Mouse (Mus musculus) limb, embryonic 13.5 days (tissue): ENCODE measurements around the gene Plch2. TPM values are rescaled to one million over a fixed set of nuclear protein-coding genes. Genes with fewer than 3 reads are reported as not detected.

ENCODE experiments used
- ATAC-seq: fragments of 200-750 bp; cut with Nextera tagmentation; 2 replicates; pipeline ENCODE4 v1.8.0; 2017; ENCODE audit warnings: low read depth, moderate number of reproducible peaks, moderate TSS enrichment; ENCODE audit not compliant: low FRiP score
- H3K27ac ChIP-seq: fragments of 300-500 bp; sonication (generic); 2 replicates; pipeline ENCODE4 v1.5.1; 2015; ENCODE audit warnings: inconsistent platforms, mild to moderate bottlenecking, moderate library complexity
- H3K27me3 ChIP-seq: fragments of 300-500 bp; sonication (generic); 2 replicates; pipeline ENCODE4 v1.6.1; 2015; ENCODE audit warnings: mild to moderate bottlenecking, inconsistent platforms
- H3K36me3 ChIP-seq: fragments of 300-500 bp; sonication (generic); 2 replicates; pipeline ENCODE4 v1.6.1; 2015; ENCODE audit warnings: inconsistent platforms, mild to moderate bottlenecking, moderate library complexity
- H3K4me1 ChIP-seq: fragments of 300-500 bp; sonication (generic); 2 replicates; pipeline ENCODE4 v1.6.1; 2015; ENCODE audit warnings: inconsistent platforms
- H3K4me2 ChIP-seq: fragments of 300-500 bp; sonication (generic); replicated peaks from 2 replicates; pipeline ENCODE4 v1.6.1; 2015; ENCODE audit warnings: inconsistent platforms, mild to moderate bottlenecking, moderate library complexity
- H3K4me3 ChIP-seq: fragments of 300-500 bp; sonication (generic); 2 replicates; pipeline ENCODE4 v1.5.1; 2015; ENCODE audit warnings: moderate library complexity, mild to moderate bottlenecking, inconsistent platforms
- H3K9ac ChIP-seq: fragments of 300-500 bp; sonication (generic); 2 replicates; pipeline ENCODE4 v1.6.1; 2015; ENCODE audit warnings: mild to moderate bottlenecking, inconsistent platforms
- H3K9me3 ChIP-seq: fragments of 300-500 bp; sonication (generic); 2 replicates; pipeline ENCODE4 v1.6.1; 2016; ENCODE audit warnings: inconsistent platforms
- WGBS: fragments of 180-500 bp; shearing (Covaris S2); methylation state at CpG from one replicate; pipeline ENCODE4 v1.1.7; 2015; 5-methylcytosine and 5-hydroxymethylcytosine counted together
- polyA plus RNA-seq: library from polyadenylated mRNA; unstranded; fragments of >200 nt; fragmentation: Nextera tagmentation; extraction: Ambion mirVana; gene quantifications from 2 replicates; pipeline ENCODE4 v1.2.1, GENCODE M21; 2015

The Plch2 gene
- polyA plus RNA-seq = 3.6 and 4.1 TPM in 2 replicates

DNA sequence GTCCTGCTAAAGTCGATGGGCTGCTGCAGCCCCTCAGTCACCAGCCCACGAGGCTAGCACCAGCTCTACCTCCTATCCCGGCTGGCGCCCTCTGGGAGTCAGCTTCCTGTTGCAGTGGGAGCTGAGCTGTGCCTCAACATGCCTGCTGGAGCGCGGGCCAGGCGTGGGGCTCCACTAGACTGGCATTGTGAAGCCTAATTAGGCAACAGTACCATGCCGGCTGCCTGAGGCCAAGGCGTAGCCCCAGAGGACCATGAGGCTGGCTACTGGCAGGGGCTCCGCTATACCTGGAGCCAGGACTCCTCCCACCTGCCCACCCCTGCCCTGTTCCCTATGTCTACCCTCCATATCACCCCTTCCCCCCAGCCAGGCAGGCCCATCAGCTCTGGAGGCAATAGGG lies at the start of gene Plch2:
TSS of gene Plch2 (minus strand) at position 61 of the 400 bp plus-strand sequence.
- Histone ChIP-seq H3K4me2 (peak within 1 kb of the TSS; percentile 35), H3K27ac (peak within 1 kb of the TSS; percentile 55; the same call in 1 of the 2 replicates), H3K4me1 (peaks cover 22% of the 10 kb centered on the region), H3K9me3 (no peaks in the 10 kb centered on the region), H3K4me3 (no peak within 1 kb of the TSS), H3K9ac (peak within 1 kb of the TSS; percentile 43; the same call in 1 of the 2 replicates), H3K27me3 (peaks cover under 1% of the 10 kb centered on the region; the same call in 1 of the 2 replicates), H3K36me3 (no peaks in the 10 kb centered on the region)
- 67% methylated on average over 10 of the region's 10 CpGs for WGBS
- 0 out of 2 replicates have a peak, but pooled peaks have one; percentile 29 for ATAC-seq

DNA sequence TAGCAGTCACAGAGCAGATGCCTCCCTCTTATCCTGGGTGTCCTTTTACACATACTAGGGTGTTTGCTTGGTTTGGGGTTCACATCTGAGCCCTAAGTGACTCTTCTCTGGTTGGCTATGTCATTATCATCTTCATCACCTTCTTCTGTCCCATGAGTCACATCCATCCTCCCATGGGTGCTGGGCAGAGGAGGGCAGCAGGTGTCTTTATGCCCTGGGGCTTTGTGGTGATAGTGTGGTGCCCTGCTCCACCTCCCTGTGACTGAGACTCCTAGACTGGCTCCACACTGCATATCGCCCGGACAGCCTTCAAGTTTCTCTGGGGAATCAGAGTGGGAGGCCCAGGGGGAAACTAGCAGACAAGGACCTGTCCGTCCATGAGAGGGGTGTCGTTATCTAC lies 42.0 kb upstream of the Plch2 start:
- no peaks in the 10 kb centered on the region for H3K27me3 ChIP-seq
- no peak overlapping the region for H3K4me3 ChIP-seq
- H3K27ac ChIP-seq = no peak overlapping the region
- H3K4me2 ChIP-seq = no peak overlapping the region
- peaks cover 33% of the 10 kb centered on the region for H3K4me1 ChIP-seq
- no peaks in the 10 kb centered on the region for H3K9me3 ChIP-seq
- 0 out of 2 replicates have a peak, but pooled peaks cover 3% of the 10 kb centered on the region for H3K36me3 ChIP-seq
- H3K9ac ChIP-seq = no peak overlapping the region
- 81% methylated on average over 4 of the region's 4 CpGs for WGBS
- no peak for ATAC-seq

DNA sequence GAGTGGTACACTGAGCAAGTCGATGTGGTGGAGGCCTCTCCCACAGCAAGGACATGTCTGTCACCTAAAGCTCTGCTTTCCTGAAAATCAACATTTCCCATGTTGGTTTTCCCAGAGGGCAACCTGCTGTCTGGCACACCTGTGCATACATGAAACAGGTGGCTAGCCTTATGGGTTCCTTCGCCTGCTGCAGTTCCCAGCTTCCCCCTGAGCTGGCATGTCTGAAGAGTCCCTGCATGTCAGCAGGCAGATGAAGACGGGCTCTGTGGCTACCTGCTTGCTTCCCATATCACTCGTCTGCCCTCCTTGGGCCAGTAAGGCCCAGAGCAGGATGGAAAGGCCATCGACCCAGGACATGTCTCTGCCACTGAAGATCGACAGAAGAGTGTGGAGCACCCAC lies 40.9 kb upstream of the Plch2 start:
- 77% methylated on average over 6 of the region's 6 CpGs for WGBS
- Histone ChIP-seq H3K9me3 (no peaks in the 10 kb centered on the region), H3K4me2 (no peak overlapping the region), H3K4me1 (peaks cover 33% of the 10 kb centered on the region), H3K27ac (no peak overlapping the region), H3K4me3 (no peak overlapping the region), H3K27me3 (no peaks in the 10 kb centered on the region), H3K36me3 (0 out of 2 replicates have a peak, but pooled peaks cover 5% of the 10 kb centered on the region), H3K9ac (no peak overlapping the region)
- ATAC-seq = no peak

DNA sequence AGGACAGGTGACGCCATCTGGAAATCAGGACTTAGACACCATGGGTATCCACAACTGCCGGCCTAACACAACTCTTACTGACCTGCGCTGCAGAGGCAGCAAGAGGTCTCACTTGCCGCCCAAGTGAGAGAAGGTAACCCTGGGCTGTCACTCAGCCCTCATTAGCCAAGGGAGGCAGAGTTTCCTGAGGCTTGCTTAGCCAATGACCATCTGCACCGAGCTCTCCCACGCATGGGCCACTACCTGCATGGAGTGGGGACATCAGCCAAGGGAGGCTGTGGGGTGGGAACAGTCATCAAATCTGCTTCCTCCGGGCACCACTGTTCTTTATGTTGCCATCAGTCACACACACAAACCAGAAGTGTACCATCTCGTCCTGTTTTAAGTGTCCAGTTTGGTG lies 39.4 kb upstream of the Plch2 start:
- Histone ChIP-seq H3K4me2 (no peak overlapping the region), H3K36me3 (peaks cover 11% of the 10 kb centered on the region; the same call in 1 of the 2 replicates), H3K27ac (peak overlapping the region; percentile 39; the same call in 1 of the 2 replicates), H3K4me1 (peaks cover 29% of the 10 kb centered on the region), H3K9ac (0 out of 2 replicates have a peak overlapping the region, but pooled peaks have one; percentile 31), H3K9me3 (no peaks in the 10 kb centered on the region), H3K27me3 (no peaks in the 10 kb centered on the region), H3K4me3 (no peak overlapping the region)
- 81% methylated on average over 8 of the region's 8 CpGs for WGBS
- ATAC-seq = no peak

DNA sequence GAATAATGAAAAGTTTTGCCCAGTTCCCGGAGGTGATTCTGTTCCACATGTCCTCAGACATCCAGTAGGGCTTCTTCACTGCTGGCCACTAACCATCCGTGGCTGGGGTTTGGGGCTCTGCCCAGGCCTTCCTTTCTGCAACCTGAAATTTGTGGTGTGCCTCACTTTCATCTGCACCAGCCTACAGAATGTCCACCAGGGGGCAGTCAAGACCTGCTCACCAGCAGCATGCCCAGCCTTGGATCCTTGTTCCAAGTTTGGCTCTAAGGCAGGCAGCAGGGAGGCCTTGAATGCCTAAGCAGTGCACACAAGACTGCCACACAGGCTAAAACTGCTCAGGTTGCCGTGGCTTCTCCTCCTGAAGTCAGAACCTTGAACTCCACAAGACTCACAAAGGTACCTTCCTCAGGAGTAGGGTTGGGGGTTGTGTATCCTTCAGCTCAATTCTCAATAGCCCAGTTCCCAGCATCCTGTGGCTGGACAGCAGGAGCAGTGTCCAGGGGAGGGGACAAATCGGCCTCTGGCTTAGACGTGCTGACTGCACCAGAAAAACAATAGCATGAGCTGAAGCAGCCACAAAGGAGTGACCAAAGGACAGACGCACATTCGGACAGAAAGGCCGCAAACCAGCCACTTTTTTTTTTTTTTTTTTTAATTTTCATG lies 38.8 kb upstream of the Plch2 start:
- H3K9ac ChIP-seq = no peak overlapping the region
- 49% methylated on average over 8 of the region's 8 CpGs for WGBS
- no peaks in the 10 kb centered on the region for H3K9me3 ChIP-seq
- H3K27ac ChIP-seq = peak overlapping the region; percentile 39; the same call in 1 of the 2 replicates
- no peak overlapping the region for H3K4me3 ChIP-seq
- no peak overlapping the region; the same call in 1 of the 2 replicates for H3K4me2 ChIP-seq
- no peaks in the 10 kb centered on the region for H3K27me3 ChIP-seq
- ATAC-seq = peak; percentile 86
- H3K4me1 ChIP-seq = peaks cover 23% of the 10 kb centered on the region
- H3K36me3 ChIP-seq = peaks cover 14% of the 10 kb centered on the region; the same call in 1 of the 2 replicates

DNA sequence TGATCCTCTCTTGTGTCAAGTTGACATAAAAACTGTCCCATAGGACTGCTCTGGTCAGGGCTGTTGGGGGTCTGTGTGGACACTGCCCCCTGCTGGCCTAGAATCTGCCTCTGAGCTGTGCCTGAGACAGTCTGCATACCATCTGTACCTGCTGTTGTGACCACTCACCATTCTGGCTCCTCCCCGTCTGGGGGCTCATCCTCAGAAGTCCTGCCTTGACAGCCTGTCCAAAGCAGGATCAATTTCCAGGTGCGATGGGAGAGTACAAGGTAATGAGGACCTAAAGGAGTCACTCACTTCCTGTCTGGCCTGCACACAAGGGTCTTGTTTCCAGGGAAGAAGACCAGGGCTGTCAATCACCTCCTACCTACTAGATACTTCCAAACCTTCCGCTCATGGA lies 38.0 kb upstream of the Plch2 start:
- no peak overlapping the region for H3K27ac ChIP-seq
- peaks cover 16% of the 10 kb centered on the region for H3K4me1 ChIP-seq
- H3K9me3 ChIP-seq = no peaks in the 10 kb centered on the region
- H3K27me3 ChIP-seq = no peaks in the 10 kb centered on the region
- 59% methylated on average over 3 of the region's 3 CpGs for WGBS
- H3K9ac ChIP-seq = peak overlapping the region; percentile 25; the same call in 1 of the 2 replicates
- H3K36me3 ChIP-seq = peaks cover 18% of the 10 kb centered on the region; the same call in 1 of the 2 replicates
- H3K4me3 ChIP-seq = no peak overlapping the region
- no peak for ATAC-seq
- no peak overlapping the region for H3K4me2 ChIP-seq

DNA sequence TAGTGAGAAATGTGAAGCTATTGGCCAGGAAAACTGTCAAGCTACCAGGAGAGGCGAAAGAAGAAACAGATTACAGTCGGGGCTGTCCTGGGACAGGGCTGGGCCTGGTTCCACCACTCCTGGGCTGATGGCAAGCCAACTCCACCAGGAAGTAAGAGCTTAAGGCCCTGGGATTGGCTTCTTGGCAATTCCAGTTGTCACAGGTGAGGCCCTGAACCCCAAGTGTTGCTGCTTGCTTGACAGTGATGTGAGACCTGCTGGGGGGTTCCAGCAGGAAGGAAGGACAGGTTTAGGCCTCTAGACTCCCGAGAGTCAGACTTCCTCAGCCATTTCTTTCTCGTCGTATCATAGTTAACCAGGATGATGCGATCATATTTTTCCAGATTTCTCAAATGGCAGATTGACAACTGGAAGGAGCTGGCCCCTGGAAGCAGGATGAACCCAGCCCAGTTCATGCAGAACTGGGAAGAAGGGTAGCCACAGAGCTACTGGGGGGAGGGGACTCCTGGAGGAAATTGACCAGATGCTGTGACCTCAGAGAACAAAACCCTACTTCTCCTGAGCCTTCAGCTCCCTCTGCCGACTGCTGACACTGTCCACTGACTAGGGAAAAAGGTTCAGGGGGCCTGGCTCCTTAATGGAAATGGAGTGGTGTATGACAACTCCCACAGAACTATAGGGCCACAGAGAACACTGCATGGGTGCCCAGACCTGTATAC lies 37.0 kb upstream of the Plch2 start:
- H3K36me3 ChIP-seq = peaks cover 24% of the 10 kb centered on the region; the same call in 1 of the 2 replicates
- ATAC-seq = no peak
- H3K27me3 ChIP-seq = no peaks in the 10 kb centered on the region
- WGBS = 78% methylated on average over 7 of the region's 7 CpGs
- H3K9ac ChIP-seq = no peak overlapping the region
- no peaks in the 10 kb centered on the region for H3K9me3 ChIP-seq
- H3K27ac ChIP-seq = no peak overlapping the region
- no peak overlapping the region for H3K4me3 ChIP-seq
- H3K4me1 ChIP-seq = peaks cover 16% of the 10 kb centered on the region
- no peak overlapping the region for H3K4me2 ChIP-seq

GRCm38 (mm10) chr4:155092718-155093430 lies 36.3 kb upstream of the Plch2 start:
- H3K36me3 ChIP-seq = peaks cover 24% of the 10 kb centered on the region; the same call in 1 of the 2 replicates
- H3K27me3 ChIP-seq = no peaks in the 10 kb centered on the region
- no peaks in the 10 kb centered on the region for H3K9me3 ChIP-seq
- no peak for ATAC-seq
- H3K4me3 ChIP-seq = no peak overlapping the region
- no peak overlapping the region for H3K27ac ChIP-seq
- peaks cover 16% of the 10 kb centered on the region for H3K4me1 ChIP-seq
- WGBS = 88% methylated on average over 19 of the region's 19 CpGs
- no peak overlapping the region for H3K9ac ChIP-seq
- H3K4me2 ChIP-seq = no peak overlapping the region

DNA sequence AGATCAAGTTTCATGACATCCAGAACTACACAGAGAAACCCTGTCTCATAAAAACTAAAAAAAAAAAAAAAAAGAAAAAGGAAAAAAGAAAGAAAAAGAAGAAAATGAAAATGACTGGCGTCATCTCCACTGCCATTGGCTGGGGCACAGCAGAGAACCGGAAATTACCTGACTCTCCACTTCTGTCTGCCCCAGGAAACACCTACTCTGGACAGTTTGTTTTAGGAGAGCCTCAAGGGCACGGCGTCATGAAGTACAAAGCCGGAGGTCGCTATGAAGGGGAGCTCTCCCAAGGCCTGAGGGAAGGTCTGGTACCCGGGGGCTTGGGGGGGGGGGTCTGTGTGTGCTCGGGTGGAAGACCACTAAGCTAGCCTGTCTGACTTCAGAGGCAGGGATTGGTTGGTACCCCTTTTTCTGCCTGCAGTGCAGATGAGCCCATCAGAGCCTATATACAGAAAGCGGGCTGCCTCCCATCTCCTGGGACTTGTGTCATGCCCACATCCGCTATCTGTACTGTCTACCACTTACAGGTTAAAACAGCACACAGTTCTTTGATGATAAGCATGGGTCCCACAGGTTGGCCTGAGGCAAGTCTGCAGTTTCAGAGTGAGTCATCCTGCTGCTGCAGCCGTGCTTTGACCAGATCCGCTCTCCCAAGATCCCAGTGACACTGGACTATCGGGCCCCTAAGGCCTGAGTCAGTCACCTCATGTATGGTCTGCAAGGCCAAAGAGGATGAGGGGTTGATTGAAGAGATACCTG lies 34.3 kb upstream of the Plch2 start:
- Histone ChIP-seq H3K4me1 (peaks cover 18% of the 10 kb centered on the region), H3K9me3 (no peaks in the 10 kb centered on the region), H3K4me2 (no peak overlapping the region), H3K36me3 (peaks cover 24% of the 10 kb centered on the region; the same call in 1 of the 2 replicates), H3K4me3 (no peak overlapping the region), H3K27ac (no peak overlapping the region), H3K9ac (no peak overlapping the region), H3K27me3 (no peaks in the 10 kb centered on the region)
- 85% methylated on average over 13 of the region's 13 CpGs for WGBS
- ATAC-seq = no peak

GRCm38 (mm10) chr4:155090147-155090546 lies 33.6 kb upstream of the Plch2 start:
- ATAC-seq = no peak
- Histone ChIP-seq H3K27ac (no peak overlapping the region), H3K36me3 (peaks cover 24% of the 10 kb centered on the region; the same call in 1 of the 2 replicates), H3K4me1 (peaks cover 16% of the 10 kb centered on the region), H3K9ac (no peak overlapping the region), H3K4me3 (no peak overlapping the region), H3K27me3 (no peaks in the 10 kb centered on the region), H3K9me3 (no peaks in the 10 kb centered on the region), H3K4me2 (no peak overlapping the region)
- 91% methylated on average over 4 of the region's 4 CpGs for WGBS

GRCm38 (mm10) chr4:155089241-155089640 lies 32.7 kb upstream of the Plch2 start:
- 90% methylated on average over 5 of the region's 5 CpGs for WGBS
- H3K36me3 ChIP-seq = peaks cover 24% of the 10 kb centered on the region; the same call in 1 of the 2 replicates
- H3K9me3 ChIP-seq = no peaks in the 10 kb centered on the region
- H3K4me3 ChIP-seq = no peak overlapping the region
- no peak for ATAC-seq
- no peak overlapping the region for H3K4me2 ChIP-seq
- peaks cover 22% of the 10 kb centered on the region for H3K4me1 ChIP-seq
- H3K9ac ChIP-seq = no peak overlapping the region
- H3K27ac ChIP-seq = no peak overlapping the region
- H3K27me3 ChIP-seq = no peaks in the 10 kb centered on the region
